Mouse (Mus musculus) hematopoietic stem cell, adult 5-6 weeks (primary cell): ENCODE data around the gene Vmn2r89. TPM values are rescaled to one million over a fixed set of nuclear protein-coding genes. Genes with fewer than 3 reads are reported as not detected.
"Not testable (repeated sequence)": the region's sequence is repeated elsewhere in the genome, so short reads cannot be mapped to it uniquely, and the experiment has no call there.

Source experiments
- ATAC-seq, 2 experiments: fragments of 125-278 bp in 1 of 2; replicated peaks in 1 of 2; 2 replicates each; pipeline ENCODE4 v1.8.0; 2016 to 2017; ENCODE audit warnings: inconsistent platforms in 2 of 2, mild to moderate bottlenecking in 2 of 2, moderate number of reproducible peaks in 2 of 2, low read depth in 1 of 2, moderate TSS enrichment in 1 of 2; ENCODE audit not compliant: low FRiP score in 2 of 2, poor library complexity in 2 of 2, severe bottlenecking in 2 of 2, insufficient read depth in 1 of 2, low TSS enrichment in 1 of 2
- total RNA-seq: library from RNA; stranded (forward); fragments of 172-1452, 232-1000 nt; gene quantifications from 2 replicates; pipeline ENCODE4 v1.2.3, GENCODE M21; 2017

Vmn2r89 gene
- total RNA-seq = not detected in 2 replicates

- ATAC-seq = not testable (repeated sequence)
Measured at GRCm38 (mm10) chr14:51451557-51451956, at the start of gene Vmn2r89. Gene Vmn2r89, plus strand, starts transcription at chr14:51451857.

- ATAC-seq = no peak
Measured at GRCm38 (mm10) chr14:51410520-51410919, 41.1 kb upstream of the Vmn2r89 start, which contains the start of gene Vmn2r88. Gene Vmn2r88, plus strand, starts transcription at chr14:51410820.

- ATAC-seq = peak; percentile 59 to 69
Measured at GRCm38 (mm10) chr14:51423885-51424284, 27.8 kb upstream of the Vmn2r89 start.

- not testable (repeated sequence) for ATAC-seq
Measured at GRCm38 (mm10) chr14:51430138-51430537, 21.5 kb upstream of the Vmn2r89 start.

GRCm38 (mm10) chr14:51434546-51434945, 17.1 kb upstream of the Vmn2r89 start:
- ATAC-seq = no peak

GRCm38 (mm10) chr14:51435020-51435419, 16.6 kb upstream of the Vmn2r89 start:
- no peak for ATAC-seq

- ATAC-seq = no peak
Measured at GRCm38 (mm10) chr14:51438955-51439354, 12.7 kb upstream of the Vmn2r89 start.

GRCm38 (mm10) chr14:51480278-51480677, 28.6 kb downstream of the Vmn2r89 start:
- not testable (repeated sequence) for ATAC-seq

GRCm38 (mm10) chr14:51481332-51482015, 29.8 kb downstream of the Vmn2r89 start:
- ATAC-seq = not testable (repeated sequence)

GRCm38 (mm10) chr14:51482051-51482715, 30.5 kb downstream of the Vmn2r89 start:
- ATAC-seq = no peak

GRCm38 (mm10) chr14:51482971-51483381, 31.3 kb downstream of the Vmn2r89 start:
- not testable (repeated sequence) for ATAC-seq

- ATAC-seq = no peak
Measured at GRCm38 (mm10) chr14:51483671-51484070, 32.0 kb downstream of the Vmn2r89 start.

- no peak for ATAC-seq
Measured at GRCm38 (mm10) chr14:51486111-51486510, 34.5 kb downstream of the Vmn2r89 start.

- ATAC-seq = no peak
Measured at GRCm38 (mm10) chr14:51495781-51496180, 44.1 kb downstream of the Vmn2r89 start.

- ATAC-seq = no peak
Measured at GRCm38 (mm10) chr14:51496955-51497354, 45.3 kb downstream of the Vmn2r89 start.

GRCm38 (mm10) chr14:51497958-51498357, 46.3 kb downstream of the Vmn2r89 start:
- no peak for ATAC-seq

GRCm38 (mm10) chr14:51499707-51500275, 48.1 kb downstream of the Vmn2r89 start:
- ATAC-seq = no peak

- no peak for ATAC-seq
Measured at GRCm38 (mm10) chr14:51500461-51500860, 48.8 kb downstream of the Vmn2r89 start.
